Mouse (Mus musculus) ovary, postnatal 14 days (tissue): ENCODE results near the gene Sult6b2.

Experiments used
- DNase-seq: peaks from one replicate; pipeline ENCODE4 v3.0.0; 2022; ENCODE audit warnings: low spot score

The Sult6b2 gene

DNA sequence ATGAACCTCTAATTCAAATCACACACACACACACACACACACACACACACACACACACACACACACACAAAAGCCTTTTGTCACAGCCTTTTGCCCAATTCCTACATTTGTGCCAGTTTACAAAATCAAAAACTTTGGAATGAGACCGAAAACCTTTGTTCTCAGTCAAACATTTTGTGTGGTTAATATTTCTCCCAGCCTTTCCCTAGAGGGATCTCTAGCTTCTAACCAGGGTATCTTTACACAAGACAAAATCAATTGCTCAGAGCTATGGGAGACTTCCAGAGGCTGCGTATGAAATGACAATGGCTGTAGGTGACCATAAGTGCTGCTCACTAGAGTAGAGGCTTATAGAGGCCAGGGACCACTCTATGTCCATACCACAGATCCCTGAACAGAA lies 66.1 kb downstream of the Sult6b2 start:
- no peak for DNase-seq

DNA sequence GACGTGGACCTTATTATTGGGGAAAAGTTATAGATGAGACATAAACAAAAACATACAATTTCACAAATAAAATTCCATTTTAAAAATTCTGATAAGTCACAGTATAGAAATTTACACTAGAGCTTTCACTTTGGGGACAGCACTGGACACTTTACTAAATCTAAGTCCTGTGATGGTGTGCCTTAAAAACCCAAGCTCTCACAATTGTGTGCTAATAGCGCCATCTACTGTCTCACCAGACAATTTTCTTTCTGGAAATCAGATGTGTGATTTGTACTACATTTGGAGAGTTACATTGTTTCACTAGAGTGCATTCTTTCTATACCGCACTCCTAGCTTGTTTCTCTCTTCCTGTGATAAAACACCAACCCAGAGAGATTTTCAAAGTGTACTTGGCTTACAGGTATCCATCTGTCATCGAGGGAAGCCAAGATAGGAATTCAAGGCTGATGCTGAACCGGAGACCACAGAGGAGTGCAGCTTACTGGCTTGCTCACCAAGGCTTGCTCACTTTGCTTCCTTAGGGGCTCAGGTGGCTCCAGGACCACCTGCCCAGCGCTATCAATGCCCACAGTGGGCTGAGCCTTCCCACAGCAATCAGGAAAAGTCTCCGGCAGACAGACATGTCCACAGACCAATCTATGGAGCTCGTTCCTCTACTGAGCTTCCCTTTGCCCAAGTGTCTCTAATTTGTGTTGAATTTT lies 68.8 kb downstream of the Sult6b2 start:
- peak; percentile 26 for DNase-seq
